Comparison of ENCODE assay signal across 18 mouse cellular contexts in the genomic region with DNA sequence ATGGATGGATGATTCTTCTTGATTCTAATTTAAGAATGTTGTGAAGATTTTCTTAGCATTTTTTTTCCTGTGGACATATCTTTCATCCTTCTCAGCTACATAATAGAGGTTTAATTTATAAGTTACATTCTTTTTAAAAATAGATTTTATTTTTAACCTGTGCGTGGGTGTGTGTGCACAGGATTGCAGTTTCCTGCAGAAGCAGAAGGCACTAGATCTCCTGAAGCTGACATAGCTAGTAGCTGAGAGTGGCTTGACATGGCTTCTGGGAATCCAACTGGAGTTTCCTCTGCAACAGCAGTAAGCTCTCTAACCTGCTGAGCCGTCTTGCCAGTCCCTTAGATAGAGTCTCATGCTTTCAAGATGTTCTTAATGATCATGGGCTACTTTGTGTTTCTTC.
DNase-seq lines count a peak whose midpoint lies in the region; ATAC-seq lines count a peak whose summit lies in the region.
"Had no signal": no experiment of that assay in that cellular context is flagged by ENCODE, and none has a peak within 500 bp of the region (broad histone marks: within the 10 kb centered on the region; RNA-seq: fewer than 3 reads in every experiment).

No protein-coding gene starts in this region.

- WGBS in hindbrain, embryonic 14.5 days = 92% methylated on average over 2 of the region's 2 CpGs

- no peaks in the 10 kb centered on the region for H3K4me1 ChIP-seq in hindbrain, embryonic 14.5 days (replicated peaks; ENCODE audit: control insufficient read depth, insufficient read depth, low read length)
- H3K4me1 ChIP-seq: embryonic facial prominence, embryonic 10.5 days; embryonic facial prominence, embryonic 12.5 days; forebrain, embryonic 13.5 days; forebrain, embryonic 15.5 days had no signal

- H3K27me3 ChIP-seq in hindbrain, embryonic 14.5 days (ENCODE audit: control insufficient read depth, insufficient read depth, low read length) = no peaks in the 10 kb centered on the region
- H3K27me3 ChIP-seq: embryonic facial prominence, embryonic 12.5 days; forebrain, embryonic 13.5 days; forebrain, embryonic 15.5 days had no signal

- ATAC-seq in hindbrain, embryonic 14.5 days (ENCODE audit: low FRiP score) = no peak
- ATAC-seq: forebrain, embryonic 13.5 days; forebrain, embryonic 15.5 days; forebrain, postnatal 0 days had no signal

- no peaks in the 10 kb centered on the region for H3K36me3 ChIP-seq in hindbrain, embryonic 14.5 days (replicated peaks; ENCODE audit: control insufficient read depth, insufficient read depth)
- H3K36me3 ChIP-seq: embryonic facial prominence, embryonic 10.5 days; embryonic facial prominence, embryonic 12.5 days; forebrain, embryonic 15.5 days had no signal

- DNase-seq in left cerebral cortex, adult 11 months (ENCODE audit: low spot score) = peak; percentile 11
- DNase-seq in left cerebral cortex, adult 18-20 months (ENCODE audit: low spot score in 2 of 2) = no peak
- DNase-seq in brain, adult 2 months (ENCODE audit: low read depth, low spot score) = peak; percentile 67
- DNase-seq in telencephalon, adult 2 months (ENCODE audit: low read depth, low spot score) = peak; percentile 64
- no peak for DNase-seq in hindbrain, embryonic 14.5 days (ENCODE audit: low spot score)
- DNase-seq: adrenal gland, adult 2 months; adrenal gland, postnatal 10 days; adrenal gland, postnatal 25 days; cerebellum, adult 11-12 months; cerebellum, adult 2 months; cerebellum, adult 9-10 months; cerebellum, postnatal 10 days; cerebellum, postnatal 25 days; forebrain, postnatal 0 days had no signal

- no peak overlapping the region for H3K4me3 ChIP-seq in hindbrain, embryonic 14.5 days (replicated peaks; ENCODE audit: low read length)
- H3K4me3 ChIP-seq: embryonic facial prominence, embryonic 10.5 days; embryonic facial prominence, embryonic 12.5 days; forebrain, embryonic 13.5 days; forebrain, embryonic 15.5 days had no signal

- no peak overlapping the region for H3K27ac ChIP-seq in hindbrain, embryonic 14.5 days
- H3K27ac ChIP-seq: embryonic facial prominence, embryonic 10.5 days; embryonic facial prominence, embryonic 12.5 days; forebrain, embryonic 13.5 days; forebrain, embryonic 15.5 days had no signal

- H3K9me3 ChIP-seq in hindbrain, embryonic 14.5 days (ENCODE audit: control insufficient read depth, low read length) = no peaks in the 10 kb centered on the region
- H3K9me3 ChIP-seq: embryonic facial prominence, embryonic 10.5 days; embryonic facial prominence, embryonic 12.5 days; forebrain, embryonic 13.5 days; forebrain, embryonic 15.5 days had no signal

- no peak overlapping the region for H3K9ac ChIP-seq in hindbrain, embryonic 14.5 days
- H3K9ac ChIP-seq: embryonic facial prominence, embryonic 12.5 days; forebrain, embryonic 13.5 days; forebrain, embryonic 15.5 days; forebrain, postnatal 0 days had no signal

- no peak overlapping the region for H3K4me2 ChIP-seq in hindbrain, embryonic 14.5 days (replicated peaks)
- H3K4me2 ChIP-seq: embryonic facial prominence, embryonic 12.5 days; forebrain, embryonic 13.5 days; forebrain, embryonic 15.5 days had no signal

Comparison
In these comparisons a context has a peak if more than half of its experiments do, and no peak if none do; other contexts are left out.
1. DNase-seq: peak in left cerebral cortex, adult 11 months (single experiment), brain, adult 2 months (single experiment) and telencephalon, adult 2 months (single experiment); none in left cerebral cortex, adult 18-20 months (0 of 2) and hindbrain, embryonic 14.5 days (single experiment).